Mouse (Mus musculus) naive thymus-derived CD4-positive, alpha-beta T cell, adult 2 months (primary cell): ENCODE measurements around the gene Acads.
"Not testable (repeated sequence)": the region's sequence is repeated elsewhere in the genome, so short reads cannot be mapped to it uniquely, and the experiment has no call there.

Experiments
- DNase-seq: peaks from one replicate; pipeline ENCODE4 v3.0.0-alpha.2; 2011; ENCODE audit warnings: low read depth

Acads gene

DNA sequence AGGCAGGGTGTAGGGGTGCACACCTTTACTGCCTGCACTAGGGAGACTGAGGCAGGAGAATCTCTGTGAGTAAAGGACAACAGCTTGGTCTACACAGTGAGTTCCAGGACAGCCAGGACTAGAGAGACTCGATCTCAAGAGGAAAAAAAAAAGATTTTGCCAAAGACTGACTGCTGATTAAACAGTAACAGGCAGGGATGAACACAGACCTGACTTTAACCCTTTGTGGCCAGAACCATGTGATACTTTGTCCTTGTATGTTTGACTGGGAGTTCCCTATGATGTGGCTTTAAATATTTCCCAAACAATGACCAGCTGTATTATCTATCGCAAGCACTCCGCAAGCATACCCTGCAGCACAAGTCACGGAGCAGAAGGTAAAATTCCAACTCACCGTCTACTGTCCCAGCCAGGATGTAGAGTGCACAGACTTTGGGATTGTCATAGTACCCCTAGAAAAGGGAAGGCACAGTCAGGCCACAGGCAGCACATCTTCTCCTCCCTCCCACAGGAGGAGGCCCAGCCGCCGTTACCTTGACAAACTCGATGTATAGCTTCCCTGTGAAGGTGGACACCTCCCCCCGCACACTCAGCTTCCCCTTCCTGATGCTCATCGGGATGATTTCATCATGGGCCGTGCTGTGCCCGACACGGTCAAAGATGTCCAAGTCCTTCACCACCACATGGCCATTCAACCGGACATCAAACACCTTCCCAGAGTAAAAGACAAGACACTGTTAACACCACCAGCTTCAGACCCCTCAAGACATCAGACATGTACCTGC, 30.7 kb upstream of the Acads start:
- no peak for DNase-seq

DNA sequence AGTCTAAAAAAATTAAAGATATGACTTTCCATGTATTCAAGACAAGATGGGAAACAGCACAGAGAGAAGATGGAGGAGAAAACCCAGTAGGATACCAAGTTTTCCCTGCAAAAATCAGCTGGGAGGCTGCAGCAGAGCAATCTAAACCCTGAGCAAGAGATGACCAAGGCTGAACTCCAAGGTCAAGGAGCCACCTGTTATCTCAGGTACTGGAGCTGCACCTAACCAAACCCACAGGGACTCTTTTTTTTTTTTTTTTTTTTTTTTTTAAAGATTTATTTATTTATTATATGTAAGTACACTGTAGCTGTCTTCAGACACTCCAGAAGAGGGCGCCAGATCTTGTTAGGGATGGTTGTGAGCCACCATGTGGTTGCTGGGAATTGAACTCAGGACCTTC, 29.7 kb upstream of the Acads start:
- not testable (repeated sequence) for DNase-seq

DNA sequence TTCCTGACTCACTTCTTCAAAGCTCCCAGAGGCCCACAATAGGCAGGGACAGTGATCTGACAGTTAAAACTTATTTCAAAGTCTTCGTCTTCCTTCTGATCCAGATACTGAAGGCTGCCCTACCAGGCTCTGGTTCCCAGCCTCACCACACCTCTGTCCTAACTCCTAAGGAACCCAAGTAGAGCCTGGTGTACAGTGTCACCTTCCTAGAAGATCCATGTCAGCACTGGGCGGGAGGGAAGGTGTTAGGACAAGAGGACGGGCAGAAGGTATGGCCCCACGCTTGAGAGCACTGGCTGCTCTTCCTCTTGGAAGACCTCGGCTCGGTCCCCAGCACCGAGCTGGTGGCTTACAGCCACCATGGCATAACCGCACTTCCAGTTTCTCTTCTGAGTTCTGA, 29.2 kb upstream of the Acads start:
- DNase-seq = no peak

DNA sequence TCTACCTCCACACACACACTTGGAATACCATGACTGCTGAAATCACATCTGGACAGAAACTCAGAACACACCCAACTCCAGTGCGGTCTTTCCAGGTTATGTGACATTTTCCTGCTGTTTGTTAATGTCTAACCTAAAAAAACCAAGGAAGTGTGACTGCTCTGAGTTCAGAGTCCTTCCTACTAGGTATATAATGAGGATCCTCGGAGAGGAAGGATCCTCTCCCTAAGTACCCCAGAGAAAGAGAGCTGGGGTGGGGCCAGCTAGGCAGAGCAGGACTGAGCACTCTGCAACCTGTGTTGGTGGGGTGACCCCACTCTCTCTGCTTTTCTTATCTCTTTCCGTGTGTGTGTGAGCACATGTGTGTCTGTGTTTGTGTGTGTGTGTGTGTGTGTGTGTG, 28.2 kb upstream of the Acads start:
- no peak for DNase-seq

DNA sequence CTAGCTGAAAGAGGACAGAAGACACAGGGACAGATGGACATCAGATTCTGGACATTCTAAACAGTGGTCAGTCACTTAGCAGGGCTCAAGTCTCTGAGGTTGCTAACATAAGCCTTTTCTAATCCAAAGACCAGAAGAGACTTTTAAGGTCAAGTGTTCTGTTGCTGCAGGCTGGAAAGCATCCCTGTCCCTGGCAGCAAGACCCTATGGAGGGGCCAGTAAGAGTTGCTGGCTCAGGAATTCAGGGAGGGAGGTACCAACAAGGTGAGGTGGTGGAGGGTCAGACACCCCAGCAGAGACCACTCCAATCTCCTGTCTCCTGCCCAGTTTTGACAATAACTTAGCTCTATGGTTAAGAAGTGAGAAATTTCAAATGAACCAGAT, 27.6 kb upstream of the Acads start:
- no peak for DNase-seq

DNA sequence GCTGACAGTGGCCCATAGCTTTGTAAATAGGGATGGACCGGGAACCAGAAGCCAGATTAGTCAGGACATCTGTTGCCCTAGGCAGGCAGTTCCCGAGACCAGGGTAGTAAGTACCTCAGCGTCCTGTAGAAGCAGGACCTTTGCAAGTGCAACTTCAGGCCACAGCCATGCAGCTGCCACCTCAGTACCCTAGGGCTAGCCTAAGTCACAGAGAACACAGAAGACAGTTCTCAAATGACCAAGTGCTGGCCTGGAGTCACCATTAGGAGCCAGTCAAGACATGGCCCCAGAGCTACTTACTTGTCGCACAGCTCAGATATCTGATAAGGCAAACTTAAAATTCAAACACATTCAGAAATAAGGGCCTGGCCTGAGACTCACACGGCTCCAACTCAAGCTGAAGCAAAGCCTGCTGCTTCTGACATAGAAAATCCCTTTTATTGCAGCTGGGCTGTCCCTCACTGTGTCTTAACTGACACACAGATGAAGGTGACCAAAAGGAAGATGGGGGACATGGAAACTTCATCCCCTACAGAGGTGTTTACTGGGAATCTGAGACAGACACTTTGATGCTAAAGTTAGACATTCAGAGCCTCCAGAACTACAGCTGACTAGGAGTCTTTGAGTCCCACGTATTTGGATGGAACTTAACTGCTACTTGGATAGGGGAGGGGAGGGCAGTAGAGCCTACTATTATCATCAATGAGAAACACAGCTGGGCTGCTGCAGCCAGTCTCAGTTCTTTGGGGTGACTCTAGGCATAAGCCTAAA, 27.0 kb upstream of the Acads start:
- no peak for DNase-seq

DNA sequence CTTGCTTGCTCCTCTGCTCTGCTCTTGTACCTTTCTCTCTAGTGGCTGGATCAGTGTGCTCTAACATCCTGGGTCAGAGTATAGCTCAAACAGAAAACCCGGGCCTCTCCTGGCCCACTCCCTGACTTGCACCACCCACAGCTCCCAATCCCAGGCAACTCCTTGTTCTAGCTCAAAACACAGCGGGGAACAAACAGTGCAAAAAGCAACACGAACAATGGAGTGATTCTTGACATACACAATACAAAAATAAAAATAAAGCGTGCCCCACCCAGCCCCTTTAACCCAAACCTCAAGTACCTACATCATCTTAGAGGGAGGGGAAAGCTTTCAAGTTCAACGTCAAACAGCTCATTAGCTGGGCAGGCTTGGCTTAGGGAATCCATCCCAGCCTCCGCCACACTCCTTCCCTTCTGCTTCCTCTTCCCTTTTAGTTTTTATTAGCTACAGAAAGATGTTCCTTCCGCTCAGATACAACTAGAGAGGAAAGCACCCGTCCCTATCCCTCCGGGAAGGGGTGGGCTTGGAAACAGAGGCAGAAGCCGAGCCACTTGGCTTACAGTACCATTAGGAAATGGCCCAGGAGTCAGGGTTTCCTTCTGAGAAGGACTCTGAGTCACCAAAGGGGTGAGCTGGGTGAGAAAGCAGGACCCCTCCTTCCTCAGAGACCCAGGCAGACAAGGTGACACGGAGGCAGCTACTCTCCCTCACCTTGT, 26.3 kb upstream of the Acads start:
- DNase-seq = no peak

DNA sequence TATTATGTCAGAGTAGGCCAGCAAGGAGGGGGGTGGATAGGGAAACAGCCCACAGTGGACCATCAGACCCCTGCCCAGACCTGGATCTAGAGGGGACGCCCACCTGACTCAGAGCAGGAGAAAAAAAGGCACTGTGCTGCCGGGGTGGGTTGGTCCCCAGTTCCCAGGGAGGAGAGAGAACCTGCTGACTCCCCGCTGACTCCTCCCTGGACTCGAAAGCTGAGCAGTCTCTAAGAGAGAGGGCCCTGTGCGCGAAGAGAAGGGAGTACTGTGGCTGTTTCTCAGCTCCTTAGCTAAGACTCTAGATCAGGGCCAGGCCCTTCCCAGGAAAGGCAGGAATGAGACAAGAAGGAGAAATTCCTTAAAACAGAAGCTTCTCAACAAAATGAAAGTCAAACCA, 25.3 kb upstream of the Acads start:
- DNase-seq = no peak

DNA sequence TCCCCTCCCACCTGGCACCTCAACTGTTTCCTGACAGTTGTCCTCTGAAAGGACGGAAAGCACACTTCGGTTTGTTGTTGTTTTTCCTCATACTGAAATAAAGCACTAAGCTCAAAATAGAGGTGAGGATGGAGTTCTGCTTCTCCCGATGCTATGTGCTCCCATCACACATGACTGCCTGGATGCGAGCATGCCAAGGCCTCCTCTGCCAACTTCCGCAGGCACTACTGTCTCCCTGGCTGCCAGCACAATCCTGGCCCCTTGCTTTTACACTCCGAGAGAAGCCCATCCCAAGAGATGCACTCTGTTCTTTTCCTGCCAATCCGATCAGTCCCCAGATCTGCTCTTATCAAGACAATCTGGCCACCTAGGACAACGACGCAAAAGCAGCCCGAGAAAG, 24.4 kb upstream of the Acads start:
- DNase-seq = no peak

DNA sequence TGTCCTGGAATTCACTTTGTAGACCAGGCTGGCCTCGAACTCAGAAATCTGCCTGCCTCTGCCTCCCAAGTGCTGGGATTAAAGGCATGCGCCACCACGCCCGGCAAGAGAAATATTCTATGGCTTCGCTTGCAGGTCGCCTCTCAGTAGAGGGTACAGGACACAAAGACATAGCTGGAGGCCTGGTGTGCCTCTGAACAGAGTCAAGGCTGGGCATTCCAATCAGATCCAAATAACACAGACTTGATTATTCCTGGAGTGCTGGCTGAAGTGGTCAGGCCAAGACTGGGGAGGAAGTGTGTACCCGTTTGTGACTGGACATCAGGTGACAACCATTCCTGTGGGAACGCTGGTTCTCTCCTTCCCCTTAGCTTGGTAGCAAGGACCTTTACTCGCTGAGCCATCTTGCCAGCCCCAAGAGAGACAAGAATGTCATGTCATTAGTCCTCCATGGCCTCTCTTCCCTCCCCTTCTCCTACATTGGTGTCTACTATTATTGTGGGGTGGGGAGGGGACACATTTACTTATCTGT, 23.1 kb upstream of the Acads start:
- no peak for DNase-seq

DNA sequence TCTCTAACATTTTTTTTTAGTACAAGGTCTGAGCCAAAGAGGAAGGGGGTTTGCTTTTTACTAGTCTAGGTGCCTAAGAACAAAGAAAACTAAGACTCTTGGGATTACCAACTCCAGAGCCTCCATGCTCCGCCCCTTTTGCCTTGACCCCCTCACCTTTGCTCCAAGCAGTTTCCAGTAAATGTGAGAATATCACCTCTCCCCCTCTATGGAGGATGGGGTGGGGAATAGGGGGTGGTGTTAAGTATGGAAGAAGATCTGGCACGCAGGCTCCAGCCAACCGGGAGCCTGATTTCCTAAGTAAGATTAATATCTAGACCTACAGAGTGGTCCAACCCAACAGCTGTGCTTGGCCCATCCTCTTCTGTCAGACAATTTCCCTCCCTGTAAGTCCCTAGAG, 21.6 kb upstream of the Acads start:
- DNase-seq = no peak

DNA sequence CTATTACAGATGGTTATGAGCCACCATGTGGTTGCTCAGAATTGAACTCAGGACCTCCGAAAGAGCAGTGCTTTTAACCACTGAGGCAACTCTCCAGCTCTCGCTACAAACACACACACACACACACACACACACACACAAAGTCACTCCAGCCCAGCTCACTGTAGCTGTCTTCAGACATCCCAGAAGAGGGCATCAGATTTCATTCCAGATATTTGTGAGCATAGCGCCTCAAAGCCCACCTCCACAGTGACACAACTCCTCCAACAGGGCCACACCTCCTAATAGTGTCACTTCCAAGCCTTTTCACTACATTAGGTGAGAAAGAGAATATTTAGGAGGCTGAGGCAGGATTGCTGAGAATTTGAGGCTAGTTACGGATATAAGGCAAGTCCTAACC, 20.0 kb upstream of the Acads start:
- DNase-seq = no peak

DNA sequence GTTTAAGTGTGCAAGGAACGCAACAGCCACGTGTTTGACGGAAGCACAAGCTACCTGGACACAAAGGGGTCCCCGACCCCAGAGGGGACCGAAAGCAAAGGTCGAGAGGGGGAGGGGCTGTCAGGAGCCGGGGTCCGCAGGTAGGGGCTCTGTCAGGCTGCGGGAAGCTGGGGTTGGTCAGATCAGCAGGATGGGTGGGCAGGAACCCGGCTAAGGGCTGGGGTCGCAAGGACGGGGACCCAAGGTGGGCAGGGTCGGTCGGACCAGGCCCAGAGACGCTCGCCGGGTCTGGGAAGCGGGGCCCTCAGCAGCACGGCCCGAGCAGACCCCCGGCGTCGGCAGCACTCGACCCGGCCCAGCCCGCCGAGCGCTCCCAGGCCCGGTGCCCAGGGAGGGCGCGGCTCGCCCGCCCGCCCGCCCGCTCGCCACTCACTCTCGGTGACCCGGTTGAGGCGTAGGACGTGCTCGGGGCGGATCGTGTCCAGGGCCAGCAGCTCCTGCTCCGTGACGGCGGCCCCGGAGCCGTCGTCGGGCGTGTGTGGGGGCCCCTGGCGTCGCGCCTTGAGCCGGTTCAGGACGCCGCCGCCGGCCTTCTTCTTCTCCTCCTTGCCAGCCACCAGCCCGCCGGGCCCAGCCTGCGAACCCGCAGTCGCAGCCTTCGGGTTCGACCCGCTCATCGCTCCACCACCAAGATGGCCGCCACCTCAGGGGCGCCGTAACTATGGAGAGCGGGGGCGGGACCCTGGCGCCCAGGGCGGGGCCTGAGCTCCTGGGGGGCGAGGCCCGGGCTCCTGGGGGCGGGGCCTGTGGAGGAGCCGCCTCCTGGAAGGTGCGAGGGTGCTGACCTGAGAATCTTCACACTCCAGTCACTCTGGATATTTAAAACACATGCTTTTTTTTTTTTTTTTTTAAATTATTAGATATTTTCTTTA, 15.4 kb upstream of the Acads start, which contains the start of gene Unc119b:
Unc119b (minus strand) TSS at position 742 of the 932 bp plus-strand sequence.
- peak; percentile 91 for DNase-seq

DNA sequence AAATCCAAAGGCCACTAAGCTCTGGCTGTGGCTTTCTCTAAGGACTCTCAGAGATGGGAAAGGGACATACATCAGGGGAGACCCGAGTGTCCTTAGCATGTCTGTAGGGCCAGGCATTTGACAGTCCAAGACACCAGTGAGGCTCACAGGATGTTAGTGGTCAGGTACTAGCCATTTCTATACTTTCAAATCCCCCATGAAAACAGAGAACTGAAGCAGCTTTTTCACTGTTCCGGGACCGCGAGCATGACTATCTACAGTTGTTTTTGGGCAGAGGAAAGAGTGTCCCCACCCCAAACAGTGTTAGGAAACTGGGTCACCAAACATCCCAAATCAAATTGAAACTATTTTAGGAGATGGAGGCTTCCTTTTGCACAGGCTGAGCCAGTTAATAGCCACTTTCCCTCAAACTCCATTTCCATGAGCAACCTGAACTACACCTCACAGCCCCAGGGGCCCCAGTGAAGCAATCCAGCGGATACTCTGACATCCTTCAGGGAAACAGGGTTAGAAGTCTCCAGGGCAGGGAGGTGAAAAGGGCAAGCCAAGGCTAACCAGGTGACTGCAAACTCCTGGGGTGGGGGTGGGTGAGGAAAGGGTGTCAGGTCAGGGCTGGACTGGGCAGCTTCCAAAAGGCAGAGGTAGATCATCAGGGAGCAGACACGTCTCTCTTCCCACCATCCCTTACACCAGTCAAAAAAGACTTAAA, 14.4 kb upstream of the Acads start:
- no peak for DNase-seq

DNA sequence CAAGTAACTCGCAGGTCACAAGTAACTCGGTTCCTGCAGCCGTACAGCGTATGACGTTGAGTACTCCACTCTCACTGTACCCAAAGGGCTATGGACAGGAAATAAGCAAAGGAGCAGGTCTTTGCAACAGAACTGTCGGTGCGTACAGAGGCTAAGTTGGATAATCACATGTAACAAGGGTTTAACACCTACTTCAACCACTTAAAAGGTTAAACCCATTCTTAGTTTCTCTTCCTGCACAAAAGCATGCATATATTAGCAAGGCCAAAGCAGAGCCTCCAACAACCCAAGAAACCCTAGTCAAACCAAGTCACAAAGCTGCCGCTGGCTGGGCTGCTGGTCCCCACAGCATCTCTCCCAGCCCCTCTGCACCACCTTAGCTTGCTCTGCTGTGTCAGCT, 13.3 kb upstream of the Acads start:
- peak; percentile 78 for DNase-seq

DNA sequence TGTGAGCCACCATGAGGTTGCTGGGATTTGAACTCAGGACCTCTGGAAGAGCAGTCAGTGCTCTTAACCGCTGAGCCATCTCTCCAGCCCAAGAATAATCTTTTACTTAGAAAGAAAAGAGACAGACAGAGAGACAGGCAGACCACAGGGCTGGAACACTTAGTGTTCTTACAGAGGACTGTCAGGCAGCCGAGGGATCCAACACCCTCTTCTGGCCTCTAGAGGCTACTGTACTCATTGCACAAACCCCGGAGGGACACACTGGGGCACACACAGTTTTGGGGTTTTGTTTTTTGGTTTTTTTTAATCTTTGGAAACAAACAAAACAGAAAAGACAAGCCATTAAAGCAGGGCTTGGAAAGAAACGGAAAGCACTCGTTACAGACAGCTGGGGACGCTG, 10.2 kb upstream of the Acads start:
- DNase-seq = no peak

DNA sequence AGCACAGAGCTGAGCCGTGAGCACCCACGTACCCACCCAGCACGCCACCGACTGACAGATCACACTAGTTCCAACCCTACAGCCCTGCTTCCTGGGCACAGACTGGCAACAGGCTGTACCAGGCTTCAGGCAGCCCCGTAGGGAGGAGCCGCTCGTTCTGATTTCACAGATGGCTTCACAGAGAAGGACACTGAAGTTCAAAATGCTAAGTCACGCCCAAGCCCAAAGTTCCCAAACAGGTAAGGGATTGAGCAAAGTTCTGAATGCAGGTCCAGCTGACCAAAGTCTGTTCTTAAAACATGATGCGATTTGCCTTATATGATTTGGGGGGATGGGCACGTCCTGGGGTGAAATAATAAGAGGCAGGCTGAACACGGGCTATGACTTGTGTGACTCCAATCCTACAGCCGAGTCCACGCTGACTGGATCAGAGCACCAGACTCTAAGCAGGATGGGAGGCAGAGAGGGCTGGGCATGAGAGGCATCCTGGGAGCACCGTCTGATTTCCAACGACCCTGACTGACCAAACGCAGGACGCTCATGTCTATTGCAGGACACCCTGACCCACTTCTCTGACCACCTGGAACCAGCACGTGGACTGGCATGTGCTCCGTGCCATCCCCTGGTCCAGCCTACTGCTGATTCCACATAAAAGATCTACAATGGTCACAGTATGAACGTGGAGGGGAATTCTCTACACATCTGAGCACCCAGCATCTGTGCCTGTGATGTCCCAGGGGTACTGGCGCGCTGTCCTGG, 8.5 kb upstream of the Acads start:
- DNase-seq = no peak

DNA sequence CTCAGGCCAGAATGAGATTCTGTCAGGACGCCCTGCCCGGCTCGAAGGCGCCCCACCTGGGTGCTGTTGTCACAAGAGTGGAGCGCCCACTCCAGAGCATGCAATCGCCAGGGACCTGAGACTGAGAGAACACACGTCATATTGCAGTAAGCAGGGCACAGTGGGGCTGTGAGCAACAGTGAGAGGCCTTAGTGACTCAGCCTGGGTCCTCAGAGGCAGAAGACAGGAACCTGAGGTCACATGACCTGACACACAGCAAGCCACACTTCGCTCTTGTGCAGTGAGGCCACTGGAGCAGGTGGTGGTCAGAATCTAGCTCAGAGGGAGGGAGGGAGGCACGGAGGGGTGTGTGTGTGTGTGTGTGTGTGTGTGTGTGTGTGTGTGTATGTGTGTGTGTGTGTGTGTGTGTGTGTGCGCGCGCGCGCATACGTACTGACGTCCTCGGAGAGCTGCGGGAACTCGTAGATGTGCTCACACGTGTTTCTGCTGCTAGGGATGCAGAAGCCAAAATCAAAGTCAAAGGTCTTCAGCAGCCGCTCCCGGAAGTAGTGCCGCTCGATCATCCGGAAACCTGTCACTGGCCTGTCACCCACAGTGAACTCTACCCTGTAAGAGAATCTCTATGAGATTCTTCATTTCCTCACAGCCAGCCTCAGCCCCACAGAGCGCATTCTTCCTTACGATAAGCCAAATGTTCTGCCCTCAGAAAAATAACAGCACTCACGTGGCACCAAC, 7.6 kb upstream of the Acads start:
- peak; percentile 66 for DNase-seq

DNA sequence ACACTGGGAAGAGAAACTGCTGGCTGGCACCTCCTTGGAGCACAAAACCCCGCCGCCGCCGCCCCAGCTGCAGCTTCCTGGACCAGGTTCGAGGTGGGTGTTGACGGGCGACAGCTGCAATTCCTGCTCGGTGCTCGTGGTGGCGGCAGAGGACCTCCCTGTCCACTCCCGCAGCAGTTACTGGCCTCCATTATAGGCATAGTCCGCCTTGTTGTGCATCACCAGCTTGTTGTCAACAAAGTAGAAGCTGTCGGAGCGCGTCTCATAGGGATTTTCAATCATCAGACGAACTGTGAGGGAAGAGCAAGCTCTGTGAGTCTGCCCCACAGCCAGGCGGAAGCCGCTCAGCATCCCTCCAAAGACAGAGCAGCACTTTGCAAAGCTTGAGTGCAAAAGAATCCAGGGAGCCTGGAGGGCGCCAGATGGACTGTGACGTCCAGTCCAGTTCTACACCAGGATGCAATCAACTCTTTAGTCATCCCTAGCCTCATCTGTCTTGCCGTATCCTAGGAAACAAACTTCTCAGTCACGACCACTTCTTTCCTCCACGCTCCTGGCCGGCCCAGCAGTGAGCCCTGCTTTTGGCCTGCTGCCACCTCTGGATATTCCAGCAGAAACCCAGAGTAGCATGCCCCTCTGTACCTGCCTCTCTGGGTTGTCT, 6.2 kb upstream of the Acads start:
- peak; percentile 90 for DNase-seq
